Mouse (Mus musculus) cerebellum, postnatal 10 days (tissue): ENCODE results near the gene Tarsl2.

Source experiments
- DNase-seq, 2 experiments: peaks; one replicate each; pipeline ENCODE4 v3.0.0; 2021; ENCODE audit warnings: mixed read lengths in 2 of 2

The Tarsl2 gene

GRCm38 (mm10) chr7:65657490-65658120, 12.9 kb downstream of the Tarsl2 start:
- no peak for DNase-seq

- DNase-seq = no peak
Measured at GRCm38 (mm10) chr7:65663225-65663790, 18.6 kb downstream of the Tarsl2 start.

GRCm38 (mm10) chr7:65663886-65664285, 19.2 kb downstream of the Tarsl2 start:
- DNase-seq = no peak

DNA sequence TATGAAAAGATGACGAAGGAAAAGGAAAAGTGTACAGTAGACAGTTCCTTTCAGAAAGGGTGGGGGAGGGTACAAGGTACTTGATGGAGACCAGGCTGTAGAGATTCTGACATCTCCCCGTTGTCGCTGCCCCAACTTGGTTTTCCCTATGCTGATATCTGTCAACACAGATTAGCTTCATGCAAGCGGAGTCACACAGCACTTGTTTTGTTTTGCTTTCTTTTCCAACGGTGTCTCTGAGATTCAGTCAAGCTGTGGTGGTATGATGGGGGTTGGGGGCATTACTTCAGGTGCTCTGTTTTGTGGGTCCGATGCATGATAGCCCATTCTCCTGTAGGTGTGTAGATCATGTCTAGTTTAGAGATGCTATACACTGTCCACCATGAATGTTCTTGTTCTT, 22.8 kb downstream of the Tarsl2 start:
- DNase-seq = no peak

DNA sequence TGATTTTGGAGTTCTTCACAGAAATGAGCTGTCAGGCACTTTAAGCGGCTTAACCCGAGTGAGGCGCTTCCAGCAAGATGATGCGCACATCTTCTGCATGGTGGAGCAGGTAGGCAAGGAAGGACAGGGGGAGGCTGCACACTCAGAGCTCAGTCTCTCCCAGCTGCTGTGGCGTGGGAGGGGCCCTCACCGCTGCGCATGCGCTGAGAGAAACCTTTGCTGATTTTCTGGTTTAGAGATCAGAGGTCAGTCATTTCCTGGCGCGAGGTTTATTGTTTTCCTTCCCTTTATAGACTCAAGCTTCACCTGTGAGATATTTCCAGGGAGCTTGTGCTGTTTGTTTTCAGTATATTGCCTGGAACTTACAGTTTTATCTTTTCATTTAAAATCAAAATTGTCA, 33.4 kb downstream of the Tarsl2 start:
- no peak for DNase-seq

- peak; percentile 53 to 55 for DNase-seq
Measured at GRCm38 (mm10) chr7:65678900-65679595, 34.4 kb downstream of the Tarsl2 start.

DNA sequence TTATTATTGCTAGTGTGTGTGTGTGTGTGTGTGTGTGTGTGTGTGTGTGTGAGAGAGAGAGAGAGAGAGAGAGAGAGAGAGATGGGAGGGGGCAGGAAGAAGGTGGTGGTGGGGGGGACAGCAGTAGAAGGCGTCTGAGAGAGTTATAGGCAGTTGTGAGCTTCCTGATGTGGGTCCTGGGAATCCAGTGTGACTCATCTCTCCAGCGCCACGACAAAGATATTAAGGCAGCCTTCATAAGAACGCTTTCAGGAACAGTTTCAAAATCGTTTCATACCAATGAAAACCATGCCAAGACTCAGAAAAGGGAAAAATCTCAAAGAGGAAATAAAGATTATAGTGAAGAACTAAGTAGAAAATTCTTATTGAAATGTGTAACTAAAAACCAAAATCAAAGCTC, 36.5 kb downstream of the Tarsl2 start:
- DNase-seq = no peak

GRCm38 (mm10) chr7:65684256-65684835, 39.6 kb downstream of the Tarsl2 start:
- DNase-seq = no peak

- no peak for DNase-seq
Measured at GRCm38 (mm10) chr7:65686664-65687063, 42.0 kb downstream of the Tarsl2 start.

GRCm38 (mm10) chr7:65690869-65691268, 46.2 kb downstream of the Tarsl2 start, which contains the start of gene Tm2d3:
TSS of gene Tm2d3 (plus strand) at chr7:65691169.
- DNase-seq = no peak

DNA sequence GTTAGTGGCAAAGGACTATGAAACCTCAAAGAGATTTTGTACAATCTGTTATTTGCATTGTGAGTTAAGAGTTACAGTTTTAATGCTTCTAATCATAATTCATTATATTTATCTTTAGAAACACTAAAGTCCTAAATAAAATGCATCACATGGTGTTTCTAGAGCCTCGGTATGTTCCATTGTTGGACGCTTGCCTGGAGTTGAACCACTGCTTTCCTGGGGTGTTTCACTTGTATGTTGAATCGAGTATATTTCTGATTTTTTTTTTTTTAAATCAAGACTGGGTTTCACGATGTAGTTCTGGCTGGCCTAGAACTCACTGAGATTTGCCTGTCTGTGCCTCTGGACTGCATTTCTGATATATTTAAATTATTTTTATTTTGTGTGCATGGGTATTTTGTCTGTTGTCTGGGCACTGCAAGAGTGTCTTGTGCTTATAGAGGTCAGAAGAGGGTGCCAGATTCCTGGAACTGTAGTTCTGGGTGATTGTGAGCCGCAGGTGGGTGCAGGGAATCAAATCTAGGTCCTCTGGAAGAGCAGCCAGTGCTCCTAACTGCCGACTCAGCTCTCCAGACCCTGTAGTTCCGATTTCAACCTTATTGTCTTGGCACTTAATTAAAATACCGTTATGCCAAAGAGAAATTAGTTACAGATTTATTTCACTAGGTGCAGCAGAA, 47.4 kb downstream of the Tarsl2 start:
- no peak for DNase-seq

DNA sequence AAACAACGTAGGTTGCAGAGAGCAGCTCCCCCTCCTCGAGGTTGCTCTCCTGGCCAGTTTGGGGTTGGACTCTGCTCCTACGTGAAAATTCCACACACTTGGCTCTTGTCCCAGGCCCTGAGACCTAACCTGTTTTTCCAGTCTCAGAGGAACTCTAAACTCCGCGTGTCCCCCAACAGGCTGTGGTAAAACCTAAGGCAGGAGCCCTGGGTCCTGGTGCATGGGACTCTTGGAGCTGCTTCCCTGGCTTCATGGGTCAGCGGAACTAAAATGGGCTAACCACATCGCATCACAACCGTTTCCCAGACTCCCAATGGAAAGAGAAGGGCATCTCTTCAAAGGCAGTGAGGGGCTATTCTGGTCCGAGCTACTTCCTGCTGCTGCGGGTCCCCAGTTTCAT, 48.2 kb downstream of the Tarsl2 start:
- DNase-seq = peak in 1 of 2 experiments; percentile 53

DNA sequence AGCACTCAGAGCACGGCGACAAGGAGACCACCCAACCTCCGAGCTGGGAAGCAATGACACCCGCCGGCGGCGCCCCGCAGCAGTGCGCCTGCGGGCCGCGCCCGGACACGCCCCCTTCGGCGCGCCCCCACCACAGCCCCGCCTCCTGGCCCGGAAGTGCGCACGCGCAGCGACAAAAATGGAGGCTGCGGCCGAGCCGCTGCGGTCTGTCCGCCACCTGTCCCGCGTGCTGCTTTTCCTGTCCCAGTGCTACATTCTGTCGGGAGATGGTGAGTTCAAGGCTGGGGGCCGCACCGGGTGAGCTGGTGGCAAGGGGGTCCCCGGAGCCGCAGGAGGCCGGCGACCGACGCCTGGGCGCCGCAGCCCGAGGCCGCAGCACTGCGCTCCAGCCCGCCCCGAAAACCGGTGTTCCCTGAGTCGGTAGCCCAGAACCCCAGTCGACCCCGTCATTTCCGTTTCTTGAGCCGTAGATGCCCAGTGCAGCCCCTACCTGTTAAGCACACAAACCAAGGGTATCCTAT, 48.7 kb downstream of the Tarsl2 start:
- DNase-seq = peak; percentile 93 to 95

DNA sequence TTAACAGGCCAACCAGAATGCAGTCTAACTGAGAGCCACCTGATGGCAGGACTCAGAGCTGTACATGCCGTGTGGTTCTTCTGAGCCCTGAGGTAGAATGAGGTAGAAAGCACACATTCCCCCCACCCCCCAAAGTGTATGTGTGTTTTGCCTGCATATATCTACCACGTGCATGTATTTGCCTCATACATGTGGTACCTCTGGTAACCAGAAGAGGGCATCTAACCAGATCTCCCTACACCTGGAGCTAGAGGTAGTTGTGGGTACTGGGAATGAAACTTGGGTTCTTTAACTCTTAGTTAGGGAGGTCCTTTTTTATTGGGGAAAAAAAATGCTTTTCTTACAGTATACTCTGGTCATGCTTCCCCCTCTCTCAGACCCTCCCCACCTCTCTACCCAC, 51.8 kb downstream of the Tarsl2 start:
- peak; percentile 26 for DNase-seq

DNA sequence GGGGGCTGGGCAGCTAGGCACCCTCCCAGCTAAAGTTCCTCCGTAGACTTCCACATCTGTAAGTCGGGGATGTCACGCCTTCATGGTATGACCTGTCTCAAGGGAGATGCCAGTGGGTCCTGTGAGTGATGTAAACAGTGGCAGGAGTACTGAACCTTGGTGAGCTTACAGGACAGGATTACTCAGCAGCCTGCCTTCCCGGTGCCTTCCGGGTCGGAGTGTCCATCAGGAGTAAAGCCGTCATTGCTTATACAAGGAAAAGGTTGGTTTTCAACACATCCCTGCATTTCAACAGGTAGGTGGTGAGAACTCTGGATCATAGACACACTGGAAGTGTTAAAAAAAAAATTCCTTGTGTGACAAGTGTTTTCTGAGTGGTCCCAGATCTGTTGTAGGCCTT, 57.4 kb downstream of the Tarsl2 start:
- DNase-seq = no peak

DNA sequence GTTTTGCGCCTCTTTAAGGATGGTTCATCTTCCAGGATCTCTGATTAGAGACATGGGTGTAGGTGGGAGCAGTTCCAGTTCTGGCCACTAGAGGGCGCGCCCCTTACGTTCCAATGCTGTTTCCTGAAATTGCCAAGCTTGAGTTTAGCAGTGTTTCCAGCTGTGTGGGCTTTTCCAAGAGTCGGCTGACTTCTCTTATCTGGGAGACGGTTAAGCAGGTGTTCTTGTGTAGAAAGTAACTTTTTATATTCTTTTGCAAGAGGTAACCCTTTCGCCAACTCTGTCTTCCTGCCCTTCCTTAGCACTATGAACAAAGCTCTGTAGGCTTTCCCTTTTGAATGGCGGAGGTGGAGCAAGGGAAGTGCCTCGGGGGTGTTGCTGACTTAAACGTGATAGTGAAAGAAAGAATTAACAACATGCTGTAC, 60.1 kb downstream of the Tarsl2 start:
- peak; percentile 87 to 92 for DNase-seq

GRCm38 (mm10) chr7:65708506-65708905, 63.8 kb downstream of the Tarsl2 start:
- DNase-seq = no peak

DNA sequence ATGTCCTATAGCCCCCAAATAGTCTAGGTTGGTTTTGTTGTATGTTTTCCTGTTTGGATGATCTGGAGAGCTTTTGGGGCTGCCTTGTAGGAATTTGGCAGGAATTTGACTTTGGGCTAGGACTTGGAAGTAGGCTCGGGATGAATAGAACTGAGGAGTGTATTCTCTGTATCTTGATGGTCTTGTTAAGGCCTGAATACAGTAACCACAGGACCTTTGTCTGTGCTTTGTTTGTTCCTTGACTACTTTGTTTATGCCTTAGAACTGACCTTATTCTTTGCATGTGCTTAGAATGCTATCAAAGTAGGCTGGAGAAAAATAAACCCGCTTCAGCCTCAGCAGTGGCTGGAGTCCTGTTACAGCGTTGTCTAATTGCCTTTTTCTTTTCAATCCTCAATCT, 65.6 kb downstream of the Tarsl2 start:
- DNase-seq = no peak

DNA sequence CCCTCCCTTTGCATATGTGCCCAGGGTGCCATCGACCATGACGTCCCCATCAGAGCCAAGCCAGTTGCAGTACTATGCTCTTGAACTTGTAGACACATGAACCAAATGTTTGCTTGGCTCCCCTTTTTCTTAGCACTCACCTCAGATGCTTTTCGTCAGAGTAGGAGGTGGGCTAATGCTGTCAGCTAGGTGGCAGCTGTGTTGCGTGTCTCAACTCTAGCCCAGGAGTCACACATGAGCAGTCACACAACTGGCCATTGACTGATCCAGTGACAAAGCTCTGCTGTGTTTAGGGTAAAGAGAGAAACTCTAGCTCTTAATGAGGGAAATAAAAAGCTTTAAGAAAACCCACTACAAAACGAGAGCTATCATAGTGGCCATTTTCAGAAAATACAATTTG, 69.1 kb downstream of the Tarsl2 start:
- DNase-seq = no peak

- no peak for DNase-seq
Measured at GRCm38 (mm10) chr7:65714304-65714703, 69.6 kb downstream of the Tarsl2 start.

DNA sequence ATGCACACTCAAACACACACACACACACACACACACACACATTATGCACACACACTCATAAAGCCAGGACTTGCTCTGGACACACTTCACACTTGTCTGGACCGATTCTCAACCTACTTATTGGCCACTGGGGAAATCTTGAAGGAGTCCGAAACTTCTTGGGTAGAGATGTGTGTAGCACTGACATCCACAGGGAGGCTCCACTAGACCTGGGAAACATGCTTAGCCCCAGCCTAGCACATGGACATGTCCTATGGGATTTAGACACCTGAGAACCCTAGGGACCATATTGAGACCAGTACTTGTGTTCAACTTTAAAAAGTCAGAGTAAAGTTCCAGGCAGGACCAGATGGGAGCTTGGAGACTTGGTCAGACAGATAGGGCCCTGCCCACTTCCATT, 89.3 kb downstream of the Tarsl2 start:
- DNase-seq = peak; percentile 16

DNA sequence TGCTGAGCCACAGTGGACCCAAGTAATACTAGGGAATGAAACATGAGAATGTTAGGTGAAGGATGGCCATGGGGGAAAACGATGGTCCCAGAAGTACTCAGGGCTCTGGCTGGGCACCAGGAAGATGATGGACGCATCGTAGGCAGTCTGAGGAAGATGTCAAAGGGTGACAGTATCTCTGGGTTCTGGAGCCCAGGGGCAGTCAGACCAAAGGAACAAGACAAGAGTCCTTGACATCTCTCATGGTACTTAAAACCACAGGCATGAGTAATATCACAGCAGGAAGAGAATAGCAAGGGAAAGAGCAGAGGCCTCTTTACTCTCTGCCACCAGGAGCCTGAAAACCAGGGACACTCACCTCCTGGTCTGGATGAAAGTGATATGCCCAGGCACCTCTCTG, 90.6 kb downstream of the Tarsl2 start:
- DNase-seq = no peak
